Mouse (Mus musculus): ENCODE results near the gene Zfp598. TPM values are rescaled to one million over a fixed set of nuclear protein-coding genes. Genes with fewer than 3 reads are reported as not detected.

The Zfp598 gene
- total and polyA plus RNA-seq, 3 experiments: 22.1 to 54.0 (median 31.8) TPM

DNA sequence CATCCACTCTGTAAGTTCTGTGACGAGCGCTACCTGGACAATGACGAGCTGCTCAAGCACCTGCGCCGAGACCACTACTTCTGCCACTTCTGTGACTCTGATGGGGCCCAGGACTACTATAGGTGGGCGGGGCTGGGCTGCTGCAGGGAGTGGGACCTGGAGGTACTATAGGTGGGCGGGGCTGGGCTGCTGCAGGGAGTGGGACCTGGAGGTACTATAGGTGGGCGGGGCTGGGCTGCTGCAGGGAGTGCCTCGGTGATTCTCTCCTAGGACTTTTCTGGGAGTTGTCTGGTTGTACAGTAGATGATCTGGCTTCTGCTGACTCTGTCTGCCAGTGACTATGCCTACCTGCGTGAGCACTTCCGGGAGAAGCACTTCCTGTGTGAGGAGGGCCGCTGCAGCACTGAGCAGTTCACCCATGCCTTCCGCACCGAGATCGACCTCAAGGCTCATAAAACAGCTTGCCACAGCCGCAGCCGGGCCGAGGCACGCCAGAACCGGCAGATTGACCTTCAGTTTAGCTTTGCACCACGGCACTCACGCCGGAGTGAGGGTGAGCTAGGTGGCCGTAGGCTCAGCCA, 8.1 kb downstream of the Zfp598 start:
- no peak for DNase-seq (ENCODE audit: extremely low read depth)
- peaks cover 35% of the 10 kb centered on the region for H3K79me2 ChIP-seq (replicated peaks; ENCODE audit: control insufficient read depth, extremely low read depth, insufficient read depth, poor library complexity, severe bottlenecking)
- dilution Hi-C loops (cut with MboI; ENCODE audit: extremely low pct_ligation_motif_present, extremely low pct_unique_long_range_greater_than_20kb, low sequenced_read_pairs) (no loop called here), in situ Hi-C loops (cut with MboI; ENCODE audit: low pct_ligation_motif_present, low pct_unique_long_range_greater_than_20kb, low sequenced_read_pairs) (no loop called here)
- no peaks in the 10 kb centered on the region for H3K27me3 ChIP-seq (replicated peaks)
- H3K9ac ChIP-seq (ENCODE audit: insufficient read depth, low read depth): no peak overlapping the region
- TF ChIP-seq ZMIZ1 (IDR thresholded peaks at IDR 0.05; ENCODE audit: low read depth, low read length) (no peak), ETS1 (conservative IDR thresholded peaks at IDR 0.05; ENCODE audit: low read depth, low read length) (no peak), USF2 (conservative IDR thresholded peaks at IDR 0.05; ENCODE audit: low read depth, low read length) (no peak), MYC (IDR thresholded peaks at IDR 0.05; ENCODE audit: low read depth, low read length) (no peak), CHD1 (IDR thresholded peaks at IDR 0.05; ENCODE audit: low read depth, low read length) (no peak), TCF12 (IDR thresholded peaks at IDR 0.05; ENCODE audit: low read depth, low read length) (no peak), ZNF384 (IDR thresholded peaks at IDR 0.05; ENCODE audit: low read depth, low read length) (no peak), HCFC1 (IDR thresholded peaks at IDR 0.05; ENCODE audit: low read depth, low read length) (no peak), EP300 (IDR thresholded peaks at IDR 0.05; ENCODE audit: low read length) (no peak), GABPA (IDR thresholded peaks at IDR 0.05; ENCODE audit: insufficient replicate concordance, low read depth, low read length) (no peak), ELF1 (IDR thresholded peaks at IDR 0.05; ENCODE audit: low read depth, low read length) (no peak), RAD21 (IDR thresholded peaks at IDR 0.05; ENCODE audit: low read depth, low read length) (no peak), MEF2A (IDR thresholded peaks at IDR 0.05; ENCODE audit: borderline replicate concordance, low read depth, low read length) (no peak), ZKSCAN1 (IDR thresholded peaks at IDR 0.05; ENCODE audit: borderline replicate concordance, low read depth, low read length) (no peak)
- no peak overlapping the region for H3K4me3 ChIP-seq (replicated peaks in 1 of 3; ENCODE audit: low read depth in 2 of 3, low read length in 2 of 3, poor library complexity in 1 of 3)
- peaks cover 0 to 33% of the 10 kb centered on the region in 2 experiments; a peak in 2 of 4 replicates for H3K4me1 ChIP-seq (ENCODE audit: control insufficient read depth in 1 of 2, insufficient read depth in 2 of 2)
- H3K4me2 ChIP-seq (ENCODE audit: insufficient read depth, low read depth, poor library complexity, severe bottlenecking): no peak overlapping the region
- no peaks in the 10 kb centered on the region for H3K9me3 ChIP-seq (replicated peaks; ENCODE audit: low read length)
- peaks cover 65 to 89% of the 10 kb centered on the region in 2 experiments for H3K36me3 ChIP-seq (replicated peaks in 1 of 2; ENCODE audit: control insufficient read depth in 1 of 2, insufficient read depth in 1 of 2, low read length in 1 of 2)
- no peak overlapping the region for H3K27ac ChIP-seq (ENCODE audit: insufficient read depth, low read depth)

DNA sequence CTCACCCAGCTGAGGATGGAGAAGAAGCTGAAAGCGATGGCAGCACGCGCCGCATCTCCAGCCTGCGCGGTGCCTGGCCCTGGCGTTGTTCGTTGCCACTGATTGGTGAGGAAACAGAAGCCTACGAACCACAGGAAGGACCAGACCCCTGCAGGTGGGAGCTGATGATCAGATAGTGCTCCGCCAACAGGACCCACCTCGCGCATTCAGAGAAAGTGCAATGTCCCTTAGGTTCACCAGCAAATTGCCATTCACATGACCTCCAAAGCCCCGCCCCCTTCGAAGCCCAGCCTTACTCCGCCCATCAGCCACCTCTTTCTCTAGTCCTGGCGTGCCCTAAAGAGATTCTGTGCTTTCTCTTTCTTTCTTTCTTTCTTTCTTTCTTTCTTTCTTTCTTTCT, 17.0 kb downstream of the Zfp598 start:
- H3K79me2 ChIP-seq (replicated peaks; ENCODE audit: control insufficient read depth, extremely low read depth, insufficient read depth, poor library complexity, severe bottlenecking): no peaks in the 10 kb centered on the region
- no peak overlapping the region for H3K4me2 ChIP-seq (ENCODE audit: insufficient read depth, low read depth, poor library complexity, severe bottlenecking)
- in situ Hi-C loops (cut with MboI; ENCODE audit: low pct_ligation_motif_present, low pct_unique_long_range_greater_than_20kb, low sequenced_read_pairs): no loop called here
- peaks cover 5 to 11% of the 10 kb centered on the region in 2 experiments for H3K36me3 ChIP-seq (replicated peaks in 1 of 2; ENCODE audit: control insufficient read depth in 1 of 2, insufficient read depth in 1 of 2, low read length in 1 of 2)
- peak; percentile 71 for DNase-seq (ENCODE audit: extremely low read depth)
- peaks cover 27% of the 10 kb centered on the region for H3K27me3 ChIP-seq (replicated peaks)
- H3K4me1 ChIP-seq (ENCODE audit: control insufficient read depth in 1 of 2, insufficient read depth in 2 of 2): peaks cover 9 to 16% of the 10 kb centered on the region in 2 experiments
- H3K9me3 ChIP-seq (replicated peaks; ENCODE audit: low read length): no peaks in the 10 kb centered on the region
- dilution Hi-C loops (cut with MboI; ENCODE audit: extremely low pct_ligation_motif_present, extremely low pct_unique_long_range_greater_than_20kb, low sequenced_read_pairs): no loop called here
- H3K27ac ChIP-seq (ENCODE audit: insufficient read depth, low read depth): no peak overlapping the region
- no peak overlapping the region for H3K9ac ChIP-seq (ENCODE audit: insufficient read depth, low read depth)
- no peak for TF ChIP-seq ZKSCAN1 (IDR thresholded peaks at IDR 0.05; ENCODE audit: borderline replicate concordance, low read depth, low read length)
- no peak for TF ChIP-seq BHLHE40 (IDR thresholded peaks at IDR 0.05; ENCODE audit: low read depth, low read length)
- peak; percentile 22; the same call in 1 of the 2 replicates for TF ChIP-seq USF1 (IDR thresholded peaks at IDR 0.05; ENCODE audit: low read depth, low read length)
- TF ChIP-seq SIN3A (IDR thresholded peaks at IDR 0.05; ENCODE audit: low read length): 0 out of 2 replicates have a peak, but pooled peaks have one; percentile 29
- no peak for TF ChIP-seq GABPA (IDR thresholded peaks at IDR 0.05; ENCODE audit: insufficient replicate concordance, low read depth, low read length)
- TF ChIP-seq RCOR1 (conservative IDR thresholded peaks at IDR 0.05; ENCODE audit: low read depth, low read length): no peak
- no peak for TF ChIP-seq MAFK (IDR thresholded peaks at IDR 0.05; ENCODE audit: insufficient replicate concordance, low read length)
- TF ChIP-seq CHD1 (IDR thresholded peaks at IDR 0.05; ENCODE audit: low read depth, low read length): no peak
- no peak for TF ChIP-seq MAZ (IDR thresholded peaks at IDR 0.05; ENCODE audit: low read depth, low read length)
- no peak for TF ChIP-seq E2F4 (IDR thresholded peaks at IDR 0.05; ENCODE audit: insufficient replicate concordance, low read depth, low read length)
- TF ChIP-seq CHD2 (IDR thresholded peaks at IDR 0.05; ENCODE audit: low read length): no peak
- no peak for TF ChIP-seq EP300 (IDR thresholded peaks at IDR 0.05; ENCODE audit: low read length)
- no peak for TF ChIP-seq ZC3H11A (IDR thresholded peaks at IDR 0.05; ENCODE audit: low read depth, low read length)
- TF ChIP-seq MAX (IDR thresholded peaks at IDR 0.05; ENCODE audit: low read length): no peak
- no peak for TF ChIP-seq TCF12 (IDR thresholded peaks at IDR 0.05; ENCODE audit: low read depth, low read length)
- TF ChIP-seq MYC (IDR thresholded peaks at IDR 0.05; ENCODE audit: low read depth, low read length): 0 out of 2 replicates have a peak, but pooled peaks have one; percentile 29
- peak overlapping the region in 1 of 3 experiments; percentile 14 for H3K4me3 ChIP-seq (replicated peaks in 1 of 3; ENCODE audit: low read depth in 2 of 3, low read length in 2 of 3, poor library complexity in 1 of 3)

All from CH12.LX (cell line).